Mouse (Mus musculus) intestine, embryonic 16.5 days (tissue): Measurements from ENCODE around the gene Rapgef5. TPM values are rescaled to one million over a fixed set of nuclear protein-coding genes. Genes with fewer than 3 reads are reported as not detected.

Experiments
- ATAC-seq: fragments of 200-750 bp; cut with Nextera tagmentation; 2 replicates; pipeline ENCODE4 v1.8.0; 2017; ENCODE audit warnings: moderate TSS enrichment, moderate library complexity
- H3K27ac ChIP-seq: fragments of 300-500 bp; sonication (generic); 2 replicates; pipeline ENCODE4 v1.5.1; 2014; ENCODE audit warnings: mild to moderate bottlenecking, low read length
- H3K27me3 ChIP-seq: fragments of 300-500 bp; sonication (generic); replicated peaks from 2 replicates; pipeline ENCODE4 v1.6.1; 2014; ENCODE audit warnings: low read length, control low read depth, mixed read lengths; ENCODE audit not compliant: control insufficient read depth, insufficient read depth
- H3K36me3 ChIP-seq: fragments of 300-500 bp; sonication (generic); 2 replicates; pipeline ENCODE4 v1.6.1; 2014; ENCODE audit warnings: low read length, control low read depth; ENCODE audit not compliant: control insufficient read depth, insufficient read depth
- H3K4me1 ChIP-seq: fragments of 300-500 bp; sonication (generic); 2 replicates; pipeline ENCODE4 v1.6.1; 2014; ENCODE audit warnings: low read length, control low read depth, mixed read lengths; ENCODE audit not compliant: control insufficient read depth, insufficient read depth
- H3K4me2 ChIP-seq: fragments of 300-500 bp; sonication (generic); 2 replicates; pipeline ENCODE4 v1.6.1; 2014; ENCODE audit warnings: low read depth, low read length, control low read depth
- H3K4me3 ChIP-seq: fragments of 300-500 bp; sonication (generic); 2 replicates; pipeline ENCODE4 v1.5.1; 2014; ENCODE audit warnings: mild to moderate bottlenecking, low read length
- H3K9ac ChIP-seq: fragments of 300-500 bp; sonication (generic); 2 replicates; pipeline ENCODE4 v1.6.1; 2014; ENCODE audit warnings: low read depth, low read length
- H3K9me3 ChIP-seq: fragments of 300-500 bp; sonication (generic); 2 replicates; pipeline ENCODE4 v1.6.1; 2016; ENCODE audit warnings: low read length, control low read depth; ENCODE audit not compliant: control insufficient read depth
- WGBS: fragments of 180-500 bp; shearing (Covaris S2); extraction: QIAGEN DNeasy Blood & Tissue Kit; methylation state at CpG from one replicate; pipeline ENCODE4 v1.1.7; 2014; 5-methylcytosine and 5-hydroxymethylcytosine counted together
- polyA plus RNA-seq: library from polyadenylated mRNA; unstranded; fragments of >200 nt; fragmentation: Nextera tagmentation; extraction: Ambion mirVana; gene quantifications from 2 replicates; pipeline ENCODE4 v1.2.1, GENCODE M21; 2015

Gene Rapgef5
- polyA plus RNA-seq, 1 experiment from 2014 or later = 5.2 TPM

DNA sequence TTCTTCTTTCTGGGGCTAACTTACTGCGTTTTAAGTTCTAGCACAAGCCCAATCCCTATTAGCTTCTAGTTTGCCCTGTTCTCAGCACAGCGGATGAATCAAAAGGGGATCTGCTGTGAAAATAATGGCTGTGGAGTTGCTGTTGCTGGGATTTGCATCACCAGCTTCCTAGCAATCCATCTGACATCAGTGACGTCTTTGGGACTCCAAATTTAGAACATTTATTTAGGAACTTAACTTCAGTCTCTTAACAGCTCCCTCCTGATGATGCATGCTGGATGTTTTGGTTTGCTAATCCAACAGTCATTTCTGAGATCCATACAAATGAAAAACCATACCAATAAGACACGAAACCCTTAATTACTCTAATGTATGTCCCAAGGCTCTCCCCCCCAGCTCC is 289.3 kb downstream of the Rapgef5 start:
- Histone ChIP-seq H3K36me3 (no peaks in the 10 kb centered on the region), H3K4me1 (no peaks in the 10 kb centered on the region), H3K27ac (no peak overlapping the region), H3K27me3 (no peaks in the 10 kb centered on the region; the same call in 1 of the 2 replicates), H3K9me3 (no peaks in the 10 kb centered on the region), H3K4me3 (no peak overlapping the region), H3K4me2 (no peak overlapping the region), H3K9ac (no peak overlapping the region)
- ATAC-seq = no peak
- 79% methylated on average over 4 of the region's 4 CpGs for WGBS

DNA sequence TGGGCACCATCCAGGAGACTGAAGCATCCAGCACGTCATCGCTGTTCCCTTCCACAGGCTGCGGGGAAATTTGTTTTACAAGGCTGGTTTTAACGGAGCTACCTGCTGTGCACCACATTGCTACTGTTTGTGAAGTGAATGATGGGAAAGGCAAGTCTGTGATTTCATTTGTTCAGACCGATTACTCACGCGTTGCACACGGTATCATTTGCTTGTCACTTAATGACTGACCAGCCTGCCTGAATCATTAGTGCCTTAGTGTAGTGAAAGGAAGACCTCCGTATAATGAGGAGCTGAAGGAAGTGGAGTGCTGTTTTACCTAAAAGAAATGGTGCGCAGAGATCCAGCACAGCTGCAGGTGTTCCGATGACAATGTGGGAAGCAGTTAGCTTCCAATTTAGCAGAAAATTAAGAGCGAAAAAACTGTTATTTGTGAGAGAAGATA is 289.8 kb downstream of the Rapgef5 start:
- H3K27me3 ChIP-seq = no peaks in the 10 kb centered on the region; the same call in 1 of the 2 replicates
- H3K9me3 ChIP-seq = no peaks in the 10 kb centered on the region
- H3K36me3 ChIP-seq = no peaks in the 10 kb centered on the region
- H3K4me2 ChIP-seq = no peak overlapping the region
- H3K4me1 ChIP-seq = no peaks in the 10 kb centered on the region
- no peak overlapping the region for H3K4me3 ChIP-seq
- no peak overlapping the region for H3K27ac ChIP-seq
- 65% methylated on average over 12 of the region's 12 CpGs for WGBS
- H3K9ac ChIP-seq = no peak overlapping the region
- ATAC-seq = no peak

DNA sequence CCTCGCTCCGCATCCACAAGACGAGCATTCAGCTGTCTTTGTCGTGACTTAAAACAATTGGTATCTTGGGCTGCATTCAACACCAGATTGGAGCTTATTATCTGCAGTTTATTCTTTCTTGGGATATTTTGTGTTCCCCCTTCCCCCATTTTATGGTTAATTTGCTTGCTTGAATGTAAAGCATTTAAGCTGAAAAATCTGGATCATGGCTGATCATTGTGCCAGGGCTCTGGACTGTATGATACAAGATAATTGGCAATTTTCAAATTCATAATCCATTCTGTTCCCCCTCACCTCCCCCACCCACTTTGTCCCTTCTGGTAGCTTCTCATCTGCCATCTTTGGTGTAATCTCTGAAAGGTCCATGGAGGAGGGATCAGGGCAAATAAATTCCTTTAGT is 290.2 kb downstream of the Rapgef5 start:
- no peak for ATAC-seq
- no peak overlapping the region for H3K4me2 ChIP-seq
- no peaks in the 10 kb centered on the region for H3K36me3 ChIP-seq
- WGBS = 75% methylated on average over 4 of the region's 4 CpGs
- no peaks in the 10 kb centered on the region for H3K4me1 ChIP-seq
- no peaks in the 10 kb centered on the region for H3K9me3 ChIP-seq
- H3K27ac ChIP-seq = no peak overlapping the region
- H3K27me3 ChIP-seq = no peaks in the 10 kb centered on the region; the same call in 1 of the 2 replicates
- H3K4me3 ChIP-seq = no peak overlapping the region
- no peak overlapping the region for H3K9ac ChIP-seq

DNA sequence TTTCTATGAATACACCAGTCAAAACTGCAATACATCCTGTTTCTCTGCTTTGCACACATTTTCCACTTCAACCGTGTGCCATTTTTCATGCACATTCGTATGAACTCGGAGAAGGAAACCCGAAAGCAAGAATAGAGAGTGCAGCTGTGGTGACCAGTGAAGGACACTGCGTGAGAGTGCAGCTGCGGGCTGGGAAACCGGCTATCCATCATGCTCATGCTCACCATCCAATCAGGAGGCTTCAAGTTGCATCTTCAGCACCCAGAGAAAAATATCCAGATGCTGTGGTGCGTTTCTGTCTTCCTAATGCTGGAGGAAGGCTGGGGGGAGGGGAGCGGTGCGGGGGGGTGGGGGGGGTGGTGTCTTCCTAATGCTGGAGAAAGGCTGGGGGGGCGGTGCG is 291.4 kb downstream of the Rapgef5 start:
- no peak overlapping the region for H3K27ac ChIP-seq
- 33% methylated on average over 12 of the region's 12 CpGs for WGBS
- H3K36me3 ChIP-seq = no peaks in the 10 kb centered on the region
- no peaks in the 10 kb centered on the region for H3K9me3 ChIP-seq
- ATAC-seq = no peak
- no peak overlapping the region for H3K9ac ChIP-seq
- no peaks in the 10 kb centered on the region; the same call in 1 of the 2 replicates for H3K27me3 ChIP-seq
- H3K4me2 ChIP-seq = no peak overlapping the region
- H3K4me3 ChIP-seq = no peak overlapping the region
- H3K4me1 ChIP-seq = no peaks in the 10 kb centered on the region

DNA sequence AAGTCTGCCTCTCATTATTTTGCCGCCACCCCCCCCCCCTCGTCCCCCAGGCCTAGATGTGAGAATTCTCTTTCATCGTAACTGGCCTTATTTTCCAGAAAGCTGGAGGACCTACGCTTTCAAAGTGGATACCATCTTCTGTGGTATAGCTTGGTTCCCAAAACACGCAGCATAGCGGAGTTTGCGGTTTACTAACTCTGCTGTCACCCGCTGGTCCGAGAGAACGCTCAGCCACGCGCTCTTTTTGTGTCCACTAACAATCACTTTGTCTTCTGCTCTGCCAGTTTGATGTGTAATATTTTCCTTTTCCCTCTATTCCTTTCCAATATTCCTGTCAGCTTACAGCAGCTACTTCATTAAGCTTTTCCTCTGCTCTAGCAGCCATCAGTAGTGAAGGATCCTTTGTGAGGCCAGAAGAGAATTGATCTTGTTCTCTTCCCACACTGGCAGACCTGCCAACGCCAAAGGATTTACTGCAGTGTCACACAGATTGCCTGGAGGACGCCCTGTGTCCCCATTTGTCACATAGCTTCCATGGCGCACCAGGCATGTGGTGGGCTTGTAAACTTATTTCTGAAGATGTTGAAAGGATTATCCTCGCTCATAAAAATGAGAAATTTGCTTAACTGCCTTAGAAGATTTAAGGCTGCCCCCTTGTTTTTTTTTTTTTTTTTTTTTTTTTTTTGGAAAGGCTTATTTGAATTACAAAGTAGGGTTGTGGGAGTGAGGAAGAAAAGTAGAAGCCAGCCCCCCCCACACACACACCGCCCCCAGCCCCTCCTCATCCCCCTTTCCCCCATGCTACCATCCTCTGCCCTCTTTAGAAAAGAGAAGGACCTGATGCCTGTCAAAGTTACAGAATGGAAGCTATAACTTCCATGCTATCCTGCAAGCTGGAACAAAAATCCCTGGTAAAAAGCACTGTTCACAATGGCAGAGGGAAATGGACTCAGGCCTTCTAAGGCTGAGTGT is 292.4 kb downstream of the Rapgef5 start:
- WGBS = 45% methylated on average over 17 of the region's 17 CpGs
- H3K4me1 ChIP-seq = no peaks in the 10 kb centered on the region
- ATAC-seq = no peak
- no peaks in the 10 kb centered on the region for H3K9me3 ChIP-seq
- H3K27me3 ChIP-seq = no peaks in the 10 kb centered on the region; the same call in 1 of the 2 replicates
- no peak overlapping the region for H3K9ac ChIP-seq
- no peaks in the 10 kb centered on the region for H3K36me3 ChIP-seq
- no peak overlapping the region for H3K27ac ChIP-seq
- no peak overlapping the region; the same call in 1 of the 2 replicates for H3K4me2 ChIP-seq
- H3K4me3 ChIP-seq = no peak overlapping the region
